Mouse (Mus musculus): ENCODE data around the gene Fkbpl. TPM values are rescaled to one million over a fixed set of nuclear protein-coding genes. Genes with fewer than 3 reads are reported as not detected.

Fkbpl gene
- polyA plus RNA-seq, 1 experiment from 2014 or later = 15.3 TPM

DNA sequence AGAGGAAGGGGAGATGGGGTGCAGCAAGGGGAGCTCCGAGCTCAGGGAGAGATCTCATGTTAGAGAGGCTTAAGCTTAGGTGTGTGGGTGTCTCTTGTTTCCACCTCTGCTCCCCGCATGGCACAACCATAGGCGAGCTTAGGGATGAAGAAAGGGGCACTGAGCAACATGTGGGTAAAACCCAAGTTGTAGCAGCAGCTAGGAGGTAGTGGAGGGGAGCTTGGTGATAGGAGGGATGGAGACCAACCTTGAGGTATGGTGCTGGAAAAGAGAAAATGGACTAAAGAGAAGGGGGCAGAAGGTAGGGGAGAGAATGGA, 15.3 kb downstream of the Fkbpl start:
- Histone ChIP-seq H3K4me2 (replicated peaks) (no peak overlapping the region), H3K27ac (replicated peaks) (no peak overlapping the region), H3K4me1 (0 out of 2 replicates have a peak, but pooled peaks cover 6% of the 10 kb centered on the region), H3K9me3 (no peaks in the 10 kb centered on the region), H3K4me3 (no peak overlapping the region), H3K27me3 (peaks cover 19% of the 10 kb centered on the region), H3K36me3 (no peaks in the 10 kb centered on the region), H3K9ac (replicated peaks) (no peak overlapping the region)
- WGBS = 67% methylated on average over 3 of the region's 3 CpGs
- no peak for ATAC-seq (replicated peaks)

DNA sequence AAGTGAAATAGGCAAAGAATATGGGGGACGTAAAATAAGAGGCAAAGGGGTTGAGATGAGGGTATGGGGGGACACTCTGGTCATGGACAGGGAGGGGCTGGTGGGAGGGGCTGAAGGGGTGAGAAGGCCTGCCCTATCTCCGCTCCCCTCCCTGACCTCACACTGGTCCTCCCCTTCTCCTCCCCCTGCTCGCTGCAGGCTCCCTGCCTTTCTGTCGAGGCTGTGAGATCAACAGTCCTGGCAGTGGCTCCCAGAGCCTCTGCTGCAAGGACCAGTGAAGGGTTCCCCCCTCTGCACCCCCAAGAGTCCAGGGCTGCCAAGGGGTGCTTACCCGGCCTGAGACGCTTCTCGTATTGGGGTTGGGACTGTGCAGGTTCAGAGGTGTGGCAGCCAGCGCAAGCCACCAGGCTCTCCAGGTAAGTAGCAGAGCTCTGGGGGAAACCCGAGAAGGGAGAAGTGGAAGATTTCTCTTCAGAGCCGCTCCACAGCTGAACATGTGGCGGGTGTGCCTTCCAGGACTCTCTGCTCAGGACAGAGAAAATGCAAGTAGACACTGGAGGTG, 15.8 kb downstream of the Fkbpl start:
- WGBS = 38% methylated on average over 11 of the region's 11 CpGs
- H3K27me3 ChIP-seq = peaks cover 19% of the 10 kb centered on the region
- 0 out of 2 replicates have a peak, but pooled peaks cover 6% of the 10 kb centered on the region for H3K4me1 ChIP-seq
- ATAC-seq (replicated peaks) = no peak
- no peak overlapping the region for H3K4me3 ChIP-seq
- H3K4me2 ChIP-seq (replicated peaks) = no peak overlapping the region
- no peak overlapping the region for H3K9ac ChIP-seq (replicated peaks)
- H3K27ac ChIP-seq (replicated peaks) = no peak overlapping the region
- H3K9me3 ChIP-seq = no peaks in the 10 kb centered on the region
- H3K36me3 ChIP-seq = no peaks in the 10 kb centered on the region

DNA sequence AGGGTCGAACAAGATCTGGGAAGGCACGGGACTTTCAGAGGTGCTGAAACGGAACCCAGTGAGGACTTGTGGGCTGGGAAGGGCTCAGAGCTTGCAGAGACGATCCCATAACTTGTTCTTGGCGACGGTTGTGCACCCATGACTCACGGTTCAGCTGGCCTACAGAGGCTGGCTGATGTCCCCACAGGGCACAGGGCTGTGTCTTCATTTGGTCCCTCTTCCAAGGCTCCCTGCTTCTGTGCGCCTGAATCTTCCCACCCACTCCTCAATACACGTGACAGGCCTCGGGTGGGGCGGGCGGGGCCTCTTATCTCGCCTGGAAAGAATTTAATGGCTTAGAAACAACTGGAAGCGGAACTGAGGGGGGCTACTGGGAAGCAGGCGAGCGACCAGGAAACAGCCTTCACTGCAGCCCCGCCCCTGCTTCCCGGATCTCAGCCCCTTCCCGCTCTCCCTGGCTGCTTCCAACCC, 16.6 kb downstream of the Fkbpl start:
- Histone ChIP-seq H3K4me2 (replicated peaks) (peak overlapping the region; percentile 22), H3K27ac (replicated peaks) (no peak overlapping the region), H3K9me3 (no peaks in the 10 kb centered on the region), H3K36me3 (no peaks in the 10 kb centered on the region), H3K9ac (replicated peaks) (no peak overlapping the region), H3K27me3 (peaks cover 19% of the 10 kb centered on the region), H3K4me3 (peak overlapping the region; percentile 5; the same call in 1 of the 2 replicates), H3K4me1 (0 out of 2 replicates have a peak, but pooled peaks cover 6% of the 10 kb centered on the region)
- ATAC-seq (replicated peaks) = no peak
- WGBS = 11% methylated on average over 19 of the region's 19 CpGs

DNA sequence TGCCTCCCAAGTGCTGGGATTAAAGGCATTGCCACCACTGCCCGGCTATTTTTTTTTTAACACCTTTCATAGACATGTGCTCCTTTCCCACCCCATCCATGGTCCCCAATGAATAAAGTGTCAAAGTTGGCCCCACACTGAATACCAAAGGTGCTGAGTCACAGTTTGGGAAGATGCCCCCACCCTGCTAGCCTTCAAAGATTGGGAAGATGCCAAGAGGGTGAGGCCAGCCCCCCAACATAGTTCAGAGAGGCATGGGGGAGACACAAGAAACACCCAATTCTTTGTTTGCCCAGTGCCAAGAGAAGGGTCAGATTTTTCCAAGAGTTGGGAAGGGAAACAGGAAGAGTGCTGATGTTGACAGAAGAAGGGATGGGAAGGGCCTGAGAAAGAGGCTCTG, 17.9 kb downstream of the Fkbpl start:
- Histone ChIP-seq H3K4me1 (0 out of 2 replicates have a peak, but pooled peaks cover 6% of the 10 kb centered on the region), H3K4me3 (no peak overlapping the region), H3K9ac (replicated peaks) (no peak overlapping the region), H3K9me3 (no peaks in the 10 kb centered on the region), H3K27me3 (peaks cover 19% of the 10 kb centered on the region), H3K36me3 (no peaks in the 10 kb centered on the region), H3K27ac (replicated peaks) (no peak overlapping the region), H3K4me2 (replicated peaks) (no peak overlapping the region)
- ATAC-seq (replicated peaks) = no peak
- WGBS = 82% methylated on average over 1 of the region's 1 CpGs

DNA sequence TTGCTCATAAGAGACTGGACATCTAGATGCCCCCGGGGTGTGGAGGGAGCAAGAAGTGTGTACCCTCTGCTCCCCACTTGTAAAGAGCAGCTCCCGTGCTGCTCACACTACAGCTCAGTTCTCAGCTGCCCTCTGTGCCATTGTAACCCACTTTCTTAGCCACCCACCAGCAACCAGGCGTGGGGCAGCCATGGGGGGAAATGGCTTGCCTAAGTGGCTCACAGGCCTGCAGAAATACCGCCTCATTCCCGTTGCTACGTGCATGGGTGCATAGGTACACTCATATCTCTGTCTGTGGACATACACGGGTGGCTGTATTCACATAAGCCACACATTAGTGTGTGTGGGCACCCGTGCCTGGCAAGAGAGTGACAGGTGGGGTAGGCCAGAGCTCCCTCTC, 18.4 kb downstream of the Fkbpl start:
- H3K4me3 ChIP-seq = no peak overlapping the region
- 81% methylated on average over 8 of the region's 8 CpGs for WGBS
- H3K27ac ChIP-seq (replicated peaks) = no peak overlapping the region
- no peak overlapping the region for H3K9ac ChIP-seq (replicated peaks)
- H3K36me3 ChIP-seq = no peaks in the 10 kb centered on the region
- H3K4me1 ChIP-seq = 0 out of 2 replicates have a peak, but pooled peaks cover 6% of the 10 kb centered on the region
- H3K9me3 ChIP-seq = no peaks in the 10 kb centered on the region
- ATAC-seq (replicated peaks) = no peak
- H3K27me3 ChIP-seq = peaks cover 19% of the 10 kb centered on the region
- no peak overlapping the region for H3K4me2 ChIP-seq (replicated peaks)

DNA sequence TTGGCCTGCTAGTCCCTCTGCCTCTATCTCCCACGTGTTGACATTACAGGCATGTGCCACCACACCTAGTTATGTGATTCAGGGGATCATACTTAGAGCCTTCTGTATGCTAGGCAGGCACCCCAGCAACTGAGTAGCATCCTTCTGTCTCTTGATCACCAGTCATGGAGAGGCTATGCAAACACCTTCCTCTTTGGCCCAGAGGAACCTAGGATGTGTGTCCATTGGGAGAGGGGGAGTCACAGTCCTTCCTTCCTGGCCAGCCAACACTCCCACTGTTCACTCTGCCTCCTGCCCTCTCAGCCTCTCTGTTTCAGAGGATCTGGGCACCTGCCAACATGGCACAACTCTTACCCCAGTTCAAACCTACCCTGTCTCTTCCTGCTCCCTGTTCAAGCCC, 19.0 kb downstream of the Fkbpl start:
- H3K4me3 ChIP-seq = no peak overlapping the region
- ATAC-seq (replicated peaks) = no peak
- no peaks in the 10 kb centered on the region for H3K36me3 ChIP-seq
- no peak overlapping the region for H3K9ac ChIP-seq (replicated peaks)
- no peaks in the 10 kb centered on the region for H3K9me3 ChIP-seq
- no peak overlapping the region for H3K27ac ChIP-seq (replicated peaks)
- H3K4me2 ChIP-seq (replicated peaks) = no peak overlapping the region
- peaks cover 19% of the 10 kb centered on the region for H3K27me3 ChIP-seq
- 0 out of 2 replicates have a peak, but pooled peaks cover 6% of the 10 kb centered on the region for H3K4me1 ChIP-seq
- WGBS = 56% methylated on average over 1 of the region's 1 CpGs

DNA sequence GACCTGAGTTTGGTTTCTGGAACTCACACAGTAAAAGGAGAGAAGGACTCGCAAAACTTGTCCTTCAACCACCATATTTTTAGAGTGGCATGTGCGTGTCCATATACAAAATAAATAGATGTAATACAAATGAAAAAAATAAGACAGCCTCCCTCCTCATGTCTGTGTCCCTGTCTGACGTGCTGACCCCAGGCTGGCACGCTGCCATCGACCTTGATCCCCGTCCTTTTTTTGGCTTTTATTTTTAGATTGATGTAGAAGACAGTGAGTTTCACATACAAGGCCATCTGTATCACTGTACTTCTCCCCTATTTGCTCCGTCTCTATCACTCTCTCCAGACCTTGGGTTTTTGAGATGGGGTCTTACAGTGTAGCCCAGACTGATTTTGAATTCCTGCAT, 19.9 kb downstream of the Fkbpl start:
- no peak overlapping the region for H3K4me3 ChIP-seq
- peaks cover 19% of the 10 kb centered on the region for H3K27me3 ChIP-seq
- H3K4me1 ChIP-seq = 0 out of 2 replicates have a peak, but pooled peaks cover 6% of the 10 kb centered on the region
- H3K4me2 ChIP-seq (replicated peaks) = no peak overlapping the region
- H3K9me3 ChIP-seq = no peaks in the 10 kb centered on the region
- no peak for ATAC-seq (replicated peaks)
- H3K9ac ChIP-seq (replicated peaks) = no peak overlapping the region
- no peak overlapping the region for H3K27ac ChIP-seq (replicated peaks)
- WGBS = 81% methylated on average over 7 of the region's 7 CpGs
- H3K36me3 ChIP-seq = no peaks in the 10 kb centered on the region

DNA sequence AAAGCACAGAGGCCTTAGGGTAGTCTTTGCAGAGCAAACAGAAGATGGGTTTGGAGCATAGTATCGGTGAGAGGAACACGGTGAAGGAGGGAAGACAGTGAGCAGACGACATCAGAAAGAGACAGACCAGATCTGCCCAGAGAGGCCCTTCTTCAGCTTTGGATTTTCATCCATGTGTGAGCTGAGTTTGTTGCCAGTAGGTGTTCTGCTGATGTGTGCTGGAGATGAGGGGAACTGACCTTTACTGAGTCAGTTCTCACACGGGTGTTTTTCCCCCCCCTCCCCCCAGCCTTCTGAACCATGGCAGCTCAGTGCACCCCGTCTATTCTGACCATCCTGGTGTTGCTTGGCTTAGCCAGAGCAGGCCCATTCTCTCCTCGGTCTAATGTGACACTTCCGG, 25.7 kb downstream of the Fkbpl start, which contains the start of gene Tnxb:
Tnxb (plus strand) TSS at position 301 of the 400 bp plus-strand sequence.
- H3K27me3 ChIP-seq = peaks cover 43% of the 10 kb centered on the region
- H3K4me2 ChIP-seq (replicated peaks) = peak within 1 kb of the TSS; percentile 53
- H3K27ac ChIP-seq (replicated peaks) = no peak within 1 kb of the TSS
- WGBS = 65% methylated on average over 7 of the region's 7 CpGs
- H3K4me1 ChIP-seq = peaks cover 15% of the 10 kb centered on the region
- H3K36me3 ChIP-seq = no peaks in the 10 kb centered on the region
- no peaks in the 10 kb centered on the region for H3K9me3 ChIP-seq
- H3K4me3 ChIP-seq = peak within 1 kb of the TSS; percentile 35
- ATAC-seq (replicated peaks) = no peak
- peak within 1 kb of the TSS; percentile 26 for H3K9ac ChIP-seq (replicated peaks)

DNA sequence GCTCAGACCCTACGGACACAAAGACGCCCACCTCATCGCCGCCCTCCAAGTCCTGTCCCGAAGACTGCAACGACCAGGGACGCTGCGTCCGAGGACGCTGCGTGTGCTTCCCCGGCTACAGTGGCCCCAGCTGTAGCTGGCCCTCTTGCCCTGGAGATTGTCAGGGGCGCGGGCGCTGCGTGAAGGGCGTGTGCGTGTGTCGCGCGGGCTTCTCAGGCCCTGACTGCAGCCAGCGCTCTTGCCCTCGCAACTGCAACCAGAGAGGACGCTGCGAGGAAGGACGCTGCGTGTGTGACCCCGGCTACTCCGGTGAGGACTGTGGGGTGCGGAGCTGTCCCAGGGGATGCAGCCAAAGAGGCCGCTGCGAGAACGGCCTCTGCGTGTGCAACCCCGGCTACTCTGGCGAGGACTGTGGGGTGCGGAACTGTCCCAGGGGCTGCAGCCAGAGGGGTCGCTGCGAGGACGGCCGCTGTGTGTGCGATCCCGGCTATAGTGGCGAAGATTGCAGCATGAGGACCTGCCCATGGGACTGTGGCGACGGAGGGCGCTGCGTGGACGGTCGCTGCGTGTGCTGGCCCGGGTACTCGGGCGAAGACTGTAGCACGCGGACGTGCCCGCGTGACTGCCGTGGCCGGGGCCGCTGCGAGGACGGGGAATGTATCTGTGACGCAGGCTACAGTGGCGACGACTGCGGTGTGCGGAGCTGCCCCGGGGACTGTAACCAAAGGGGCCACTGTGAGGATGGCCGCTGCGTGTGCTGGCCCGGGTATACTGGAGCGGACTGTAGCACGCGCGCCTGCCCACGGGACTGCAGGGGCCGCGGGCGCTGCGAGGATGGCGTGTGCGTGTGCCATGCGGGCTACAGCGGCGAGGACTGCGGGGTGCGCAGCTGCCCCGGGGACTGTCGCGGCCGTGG, 26.8 kb downstream of the Fkbpl start:
- Histone ChIP-seq H3K4me3 (peak overlapping the region; percentile 35), H3K27me3 (peaks cover 43% of the 10 kb centered on the region), H3K4me1 (peaks cover 15% of the 10 kb centered on the region), H3K4me2 (replicated peaks) (peak overlapping the region; percentile 53), H3K9me3 (no peaks in the 10 kb centered on the region), H3K27ac (replicated peaks) (no peak overlapping the region), H3K36me3 (no peaks in the 10 kb centered on the region), H3K9ac (replicated peaks) (peak overlapping the region; percentile 26)
- ATAC-seq (replicated peaks) = peak; percentile 29; the same call in 1 of the 2 replicates
- 9% methylated on average over 92 of the region's 93 CpGs for WGBS

DNA sequence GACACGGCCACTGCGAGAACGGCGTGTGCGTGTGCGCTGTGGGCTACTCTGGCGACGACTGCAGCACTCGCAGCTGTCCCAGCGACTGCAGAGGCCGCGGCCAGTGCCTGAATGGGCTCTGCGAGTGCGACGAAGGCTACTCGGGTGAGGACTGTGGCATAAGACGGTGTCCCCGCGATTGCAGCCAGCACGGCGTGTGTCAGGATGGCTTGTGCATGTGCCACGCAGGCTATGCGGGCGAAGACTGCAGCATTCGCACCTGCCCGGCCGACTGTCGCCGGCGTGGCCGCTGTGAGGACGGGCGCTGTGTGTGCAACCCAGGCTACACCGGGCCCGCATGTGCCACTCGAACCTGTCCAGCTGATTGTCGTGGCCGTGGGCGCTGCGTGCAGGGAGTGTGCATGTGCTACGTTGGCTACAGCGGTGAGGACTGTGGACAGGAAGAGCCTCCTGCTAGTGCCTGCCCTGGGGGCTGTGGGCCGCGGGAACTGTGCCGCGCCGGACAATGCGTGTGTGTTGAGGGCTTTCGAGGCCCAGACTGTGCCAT, 27.8 kb downstream of the Fkbpl start:
- peaks cover 43% of the 10 kb centered on the region for H3K27me3 ChIP-seq
- 32% methylated on average over 49 of the region's 49 CpGs for WGBS
- ATAC-seq (replicated peaks) = no peak
- H3K9ac ChIP-seq (replicated peaks) = no peak overlapping the region
- H3K4me1 ChIP-seq = peaks cover 15% of the 10 kb centered on the region
- H3K36me3 ChIP-seq = no peaks in the 10 kb centered on the region
- peak overlapping the region; percentile 35 for H3K4me3 ChIP-seq
- H3K27ac ChIP-seq (replicated peaks) = no peak overlapping the region
- H3K9me3 ChIP-seq = no peaks in the 10 kb centered on the region
- peak overlapping the region; percentile 53 for H3K4me2 ChIP-seq (replicated peaks)

DNA sequence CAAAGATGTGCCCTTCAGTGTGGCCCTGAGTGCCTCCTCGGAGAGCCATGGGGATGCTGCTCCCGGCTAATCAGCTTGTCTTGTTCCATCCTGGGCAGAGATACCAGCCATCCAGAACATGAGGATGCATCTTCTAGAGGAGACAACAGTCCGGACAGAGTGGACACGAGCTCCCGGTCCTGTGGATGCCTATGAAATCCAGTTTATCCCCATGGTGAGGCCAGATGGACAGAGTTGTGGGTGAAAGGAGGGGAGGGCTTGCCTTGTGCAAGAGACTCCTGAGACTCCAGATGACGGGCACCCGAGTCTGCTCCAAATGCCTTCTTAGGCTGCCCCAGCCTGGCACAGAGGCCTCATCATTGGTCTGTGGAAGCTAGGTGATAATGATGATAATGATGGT, 28.6 kb downstream of the Fkbpl start:
- no peak for ATAC-seq (replicated peaks)
- no peaks in the 10 kb centered on the region for H3K36me3 ChIP-seq
- H3K9me3 ChIP-seq = no peaks in the 10 kb centered on the region
- peaks cover 15% of the 10 kb centered on the region for H3K4me1 ChIP-seq
- no peak overlapping the region for H3K4me2 ChIP-seq (replicated peaks)
- no peak overlapping the region for H3K9ac ChIP-seq (replicated peaks)
- no peak overlapping the region for H3K4me3 ChIP-seq
- H3K27me3 ChIP-seq = peaks cover 43% of the 10 kb centered on the region
- no peak overlapping the region for H3K27ac ChIP-seq (replicated peaks)
- 82% methylated on average over 7 of the region's 7 CpGs for WGBS

Measured in forebrain, embryonic 15.5 days (tissue).